ENCODE assay signal across 9 mouse cellular contexts in genomic region chr3:30593719-30594485, GRCm38 (mm10). TPM values are rescaled to one million over a fixed set of nuclear protein-coding genes. Genes with fewer than 3 reads are reported as not detected.
DNase-seq lines count a peak whose midpoint lies in the region; ATAC-seq and TF ChIP-seq lines count a peak whose summit lies in the region.
"Had no signal": no experiment of that assay in that cellular context is flagged by ENCODE, and none has a peak within 500 bp of the region (broad histone marks: within the 10 kb centered on the region; RNA-seq: fewer than 3 reads in every experiment).

No protein-coding gene starts in this region.

- H3K27ac ChIP-seq in layer of hippocampus, adult 2 months = no peak overlapping the region
- no peak overlapping the region for H3K27ac ChIP-seq in embryonic facial prominence, embryonic 11.5 days (replicated peaks; ENCODE audit: low read depth, low read length)
- H3K27ac ChIP-seq in forebrain, embryonic 11.5 days (ENCODE audit: low read depth, low read length) = no peak overlapping the region

- no peaks in the 10 kb centered on the region for H3K9me3 ChIP-seq in embryonic facial prominence, embryonic 11.5 days (replicated peaks; ENCODE audit: control insufficient read depth, low read length)
- H3K9me3 ChIP-seq in forebrain, embryonic 11.5 days (ENCODE audit: control insufficient read depth, low read length) = no peaks in the 10 kb centered on the region

- peaks cover 2% of the 10 kb centered on the region; the same call in 1 of the 2 replicates for H3K27me3 ChIP-seq in embryonic facial prominence, embryonic 11.5 days (ENCODE audit: control insufficient read depth, insufficient read depth, low read length)
- no peaks in the 10 kb centered on the region for H3K27me3 ChIP-seq in forebrain, embryonic 11.5 days (ENCODE audit: control insufficient read depth, insufficient read depth, low read length)

- 73% methylated on average over 4 of the region's 4 CpGs for WGBS in embryonic facial prominence, embryonic 11.5 days
- 75% methylated on average over 4 of the region's 4 CpGs for WGBS in forebrain, embryonic 11.5 days

- DNase-seq in layer of hippocampus, adult 2 months (ENCODE audit: low spot score in 2 of 2) = no peak
- DNase-seq in layer of hippocampus, postnatal 36 days = no peak
- peak; percentile 87 for DNase-seq in ES-CJ7 (ENCODE audit: low read depth, low spot score)
- DNase-seq in embryonic facial prominence, embryonic 11.5 days (ENCODE audit: low spot score) = peak; percentile 41
- DNase-seq in lung, postnatal 10 days = peak; percentile 25
- no peak for DNase-seq in layer of hippocampus, adult 9-11 months
- DNase-seq in forebrain, embryonic 11.5 days (ENCODE audit: low spot score) = no peak
- DNase-seq in gastrocnemius, adult 18-20 months (ENCODE audit: low spot score) = no peak

- no peaks in the 10 kb centered on the region for H3K4me1 ChIP-seq in embryonic facial prominence, embryonic 11.5 days (ENCODE audit: control insufficient read depth, insufficient read depth, low read length)
- 0 out of 2 replicates have a peak, but pooled peaks cover 4% of the 10 kb centered on the region for H3K4me1 ChIP-seq in forebrain, embryonic 11.5 days (replicated peaks; ENCODE audit: control insufficient read depth, insufficient read depth, low read length)

- no peaks in the 10 kb centered on the region for H3K36me3 ChIP-seq in embryonic facial prominence, embryonic 11.5 days (replicated peaks; ENCODE audit: control insufficient read depth, insufficient read depth, low read depth, low read length)
- H3K36me3 ChIP-seq in forebrain, embryonic 11.5 days (ENCODE audit: control insufficient read depth, insufficient read depth, low read length) = no peaks in the 10 kb centered on the region

- no peak; the same call in 1 of the 2 replicates for ATAC-seq in embryonic facial prominence, embryonic 11.5 days (replicated peaks; ENCODE audit: insufficient number of reproducible peaks, low FRiP score, low TSS enrichment, low read depth)
- ATAC-seq in forebrain, embryonic 11.5 days (replicated peaks; ENCODE audit: low FRiP score) = no peak

- peak; percentile 50 for TF ChIP-seq CTCF in layer of hippocampus, adult 2 months (conservative IDR thresholded peaks at IDR 0.05)

- no peak overlapping the region for H3K4me2 ChIP-seq in embryonic facial prominence, embryonic 11.5 days (ENCODE audit: low read depth, low read length)
- no peak overlapping the region for H3K4me2 ChIP-seq in forebrain, embryonic 11.5 days (ENCODE audit: low read depth, low read length, severe bottlenecking)

- H3K9ac ChIP-seq in embryonic facial prominence, embryonic 11.5 days (replicated peaks; ENCODE audit: low read length) = no peak overlapping the region
- H3K9ac ChIP-seq in forebrain, embryonic 11.5 days (ENCODE audit: low read length) = no peak overlapping the region

- H3K4me3 ChIP-seq in layer of hippocampus, adult 2 months = no peak overlapping the region
- no peak overlapping the region for H3K4me3 ChIP-seq in embryonic facial prominence, embryonic 11.5 days (ENCODE audit: low read depth, low read length)
- no peak overlapping the region for H3K4me3 ChIP-seq in forebrain, embryonic 11.5 days (ENCODE audit: low read depth, low read length)

RNA-seq across cellular contexts. Expression of gene Actrt3, which starts 5.8 kb away (rescaled TPM):
- total RNA-seq in layer of hippocampus, adult 2 months (2021) = under 1 TPM; 0.54 to 0.88 TPM
- under 1 TPM; 0.67 to 0.88 TPM for total RNA-seq in layer of hippocampus, postnatal 36 days (2021)
- 0.10 and 0.24 TPM in 2 replicates for polyA plus RNA-seq in embryonic facial prominence, embryonic 11.5 days (2014; fragmentation: Nextera tagmentation; extraction: Ambion mirVana)
- 0.17 TPM in 1 of 2 replicates, not detected in the other for polyA plus RNA-seq in forebrain, embryonic 11.5 days (2014; fragmentation: Nextera tagmentation; extraction: Ambion mirVana)
- not detected for total RNA-seq in gastrocnemius, adult 18-20 months (2021)

RNA-seq across cellular contexts. Expression of gene Mynn, which starts 8.0 kb away (rescaled TPM):
- total RNA-seq in layer of hippocampus, adult 2 months (2021) = 10 to 100 TPM; 14.7 to 15.0 TPM
- 10 to 100 TPM; 18.7 to 19.0 TPM for total RNA-seq in layer of hippocampus, postnatal 36 days (2021)
- polyA plus RNA-seq in embryonic facial prominence, embryonic 11.5 days (2014; fragmentation: Nextera tagmentation; extraction: Ambion mirVana) = 38.7 and 41.6 TPM in 2 replicates
- 33.4 and 36.4 TPM in 2 replicates for polyA plus RNA-seq in forebrain, embryonic 11.5 days (2014; fragmentation: Nextera tagmentation; extraction: Ambion mirVana)
- 10 to 100 TPM; 12.4 to 14.1 TPM for total RNA-seq in gastrocnemius, adult 18-20 months (2021)

RNA-seq across cellular contexts. Expression of gene Mecom, which starts 46.1 kb away (rescaled TPM):
- 1 to 10 TPM; 3.3 to 3.5 TPM for total RNA-seq in layer of hippocampus, adult 2 months (2021)
- 1 to 10 TPM; 3.2 to 4.3 TPM for total RNA-seq in layer of hippocampus, postnatal 36 days (2021)
- polyA plus RNA-seq in embryonic facial prominence, embryonic 11.5 days (2014; fragmentation: Nextera tagmentation; extraction: Ambion mirVana) = 46.3 and 48.4 TPM in 2 replicates
- polyA plus RNA-seq in forebrain, embryonic 11.5 days (2014; fragmentation: Nextera tagmentation; extraction: Ambion mirVana) = 17.6 and 19.5 TPM in 2 replicates
- 1 to 10 TPM; 4.2 to 6.1 TPM for total RNA-seq in gastrocnemius, adult 18-20 months (2021)

RNA-seq across cellular contexts. Expression of gene Lrriq4, which starts 50.4 kb away (rescaled TPM):
- total RNA-seq in layer of hippocampus, adult 2 months (2021) = not detected
- not detected for total RNA-seq in layer of hippocampus, postnatal 36 days (2021)
- polyA plus RNA-seq in embryonic facial prominence, embryonic 11.5 days (2014; fragmentation: Nextera tagmentation; extraction: Ambion mirVana) = not detected in 2 replicates
- polyA plus RNA-seq in forebrain, embryonic 11.5 days (2014; fragmentation: Nextera tagmentation; extraction: Ambion mirVana) = not detected in 2 replicates
- not detected for total RNA-seq in gastrocnemius, adult 18-20 months (2021)
- polyA plus RNA-seq: large intestine, adult 2 months had no signal

RNA-seq across cellular contexts. Expression of gene Lrrc34, which starts 53.8 kb away (rescaled TPM):
- under 1 TPM; 0.17 to 0.18 TPM for total RNA-seq in layer of hippocampus, adult 2 months (2021)
- total RNA-seq in layer of hippocampus, postnatal 36 days (2021) = not detected
- 2.6 and 2.7 TPM in 2 replicates for polyA plus RNA-seq in embryonic facial prominence, embryonic 11.5 days (2014; fragmentation: Nextera tagmentation; extraction: Ambion mirVana)
- 1.2 and 2.1 TPM in 2 replicates for polyA plus RNA-seq in forebrain, embryonic 11.5 days (2014; fragmentation: Nextera tagmentation; extraction: Ambion mirVana)
- total RNA-seq in gastrocnemius, adult 18-20 months (2021) = not detected
- polyA plus RNA-seq: large intestine, adult 2 months had no signal

Comparison
In these comparisons a context has a peak if more than half of its experiments do, and no peak if none do; other contexts are left out.
1. DNase-seq: peak in ES-CJ7 (single experiment), embryonic facial prominence, embryonic 11.5 days (single experiment) and lung, postnatal 10 days (single experiment); none in layer of hippocampus, adult 2 months (0 of 2), layer of hippocampus, postnatal 36 days (0 of 2), layer of hippocampus, adult 9-11 months (single experiment), forebrain, embryonic 11.5 days (single experiment) and gastrocnemius, adult 18-20 months (single experiment).